Mouse (Mus musculus) forebrain, embryonic 11.5 days (tissue): Measurements from ENCODE around the gene Gga1. TPM values are rescaled to one million over a fixed set of nuclear protein-coding genes. Genes with fewer than 3 reads are reported as not detected.
A peak's percentile ranks its signal among the peaks of the same experiment; 100 is the strongest.

Experiments used
- ATAC-seq: fragments of 200-750 bp; cut with Nextera tagmentation; replicated peaks from 2 replicates; pipeline ENCODE4 v1.8.0; 2017; ENCODE audit warnings: moderate TSS enrichment; ENCODE audit not compliant: low FRiP score
- DNase-seq: peaks from one replicate; pipeline ENCODE4 v3.0.0-alpha.2; 2017; ENCODE audit warnings: low spot score
- H3K27ac ChIP-seq: fragments of 300-500 bp; sonication (generic); 2 replicates; pipeline ENCODE4 v1.5.1; 2014; ENCODE audit warnings: low read depth, low read length
- H3K27me3 ChIP-seq: fragments of 300-500 bp; sonication (generic); 2 replicates; pipeline ENCODE4 v1.6.1; 2014; ENCODE audit warnings: mild to moderate bottlenecking, low read length, mixed read lengths; ENCODE audit not compliant: control insufficient read depth, insufficient read depth
- H3K36me3 ChIP-seq: fragments of 300-500 bp; sonication (generic); 2 replicates; pipeline ENCODE4 v1.6.1; 2014; ENCODE audit warnings: mild to moderate bottlenecking, low read length, moderate library complexity, mixed read lengths; ENCODE audit not compliant: control insufficient read depth, insufficient read depth
- H3K4me1 ChIP-seq: fragments of 300-500 bp; sonication (generic); replicated peaks from 2 replicates; pipeline ENCODE4 v1.6.1; 2014; ENCODE audit warnings: low read length, mixed read lengths; ENCODE audit not compliant: control insufficient read depth, insufficient read depth
- H3K4me2 ChIP-seq: fragments of 300-500 bp; sonication (generic); 2 replicates; pipeline ENCODE4 v1.6.1; 2014; ENCODE audit warnings: low read depth, mild to moderate bottlenecking, low read length, moderate library complexity, mixed read lengths; ENCODE audit not compliant: severe bottlenecking
- H3K4me3 ChIP-seq: fragments of 300-500 bp; sonication (generic); 2 replicates; pipeline ENCODE4 v1.5.1; 2014; ENCODE audit warnings: low read depth, low read length
- H3K9ac ChIP-seq: fragments of 300-500 bp; sonication (generic); 2 replicates; pipeline ENCODE4 v1.6.1; 2014; ENCODE audit warnings: low read length
- H3K9me3 ChIP-seq: fragments of 300-500 bp; sonication (generic); 2 replicates; pipeline ENCODE4 v1.6.1; 2016; ENCODE audit warnings: low read length, mixed read lengths; ENCODE audit not compliant: control insufficient read depth
- WGBS: fragments of 180-500 bp; shearing (Covaris S2); extraction: QIAGEN DNeasy Blood & Tissue Kit; methylation state at CpG from one replicate; pipeline ENCODE4 v1.1.7; 2014; 5-methylcytosine and 5-hydroxymethylcytosine counted together
- polyA plus RNA-seq: library from polyadenylated mRNA; unstranded; fragments of >200 nt; fragmentation: Nextera tagmentation; extraction: Ambion mirVana; gene quantifications from 2 replicates; pipeline ENCODE4 v1.2.1, GENCODE M21; 2014

Gene Gga1
- polyA plus RNA-seq, 1 experiment from 2014 or later = 47.8 TPM

GRCm38 (mm10) chr15:78927021-78927787, 50.2 kb downstream of the Gga1 start:
- Histone ChIP-seq H3K36me3 (no peaks in the 10 kb centered on the region), H3K27me3 (peaks cover 4% of the 10 kb centered on the region; the same call in 1 of the 2 replicates), H3K4me3 (peak overlapping the region; percentile 28), H3K4me1 (peaks cover 22% of the 10 kb centered on the region), H3K9me3 (no peaks in the 10 kb centered on the region), H3K4me2 (peak overlapping the region; percentile 59), H3K27ac (no peak overlapping the region), H3K9ac (no peak overlapping the region; the same call in 1 of the 2 replicates)
- WGBS = 16% methylated on average over 15 of the region's 15 CpGs
- ATAC-seq (0 out of 2 replicates have a peak, but pooled peaks have one; percentile 25), DNase-seq (no peak)

- Histone ChIP-seq H3K4me2 (peak overlapping the region; percentile 59), H3K27ac (no peak overlapping the region), H3K9ac (peak overlapping the region; percentile 45), H3K9me3 (no peaks in the 10 kb centered on the region), H3K4me1 (peaks cover 22% of the 10 kb centered on the region), H3K4me3 (peak overlapping the region; percentile 28), H3K36me3 (no peaks in the 10 kb centered on the region), H3K27me3 (peaks cover 4% of the 10 kb centered on the region; the same call in 1 of the 2 replicates)
- WGBS = under 1% methylated on average over 33 of the region's 35 CpGs
- DNase-seq (peak; percentile 89), ATAC-seq (peak; percentile 58)
These were observed 50.9 kb downstream of the Gga1 start for GRCm38 (mm10) chr15:78927788-78928457.

GRCm38 (mm10) chr15:78928539-78928938, 51.5 kb downstream of the Gga1 start:
- Histone ChIP-seq H3K27ac (0 out of 2 replicates have a peak overlapping the region, but pooled peaks have one; percentile 31), H3K36me3 (no peaks in the 10 kb centered on the region), H3K27me3 (peaks cover 4% of the 10 kb centered on the region; the same call in 1 of the 2 replicates), H3K4me3 (peak overlapping the region; percentile 28; the same call in 1 of the 2 replicates), H3K9ac (no peak overlapping the region), H3K4me2 (peak overlapping the region; percentile 59), H3K4me1 (peaks cover 22% of the 10 kb centered on the region), H3K9me3 (no peaks in the 10 kb centered on the region)
- ATAC-seq (0 out of 2 replicates have a peak, but pooled peaks have one; percentile 3), DNase-seq (no peak)
- WGBS = 51% methylated on average over 8 of the region's 8 CpGs

GRCm38 (mm10) chr15:78930192-78930706, 53.3 kb downstream of the Gga1 start:
- Histone ChIP-seq H3K9me3 (no peaks in the 10 kb centered on the region), H3K4me2 (no peak overlapping the region), H3K27ac (no peak overlapping the region), H3K9ac (no peak overlapping the region), H3K27me3 (peaks cover 4% of the 10 kb centered on the region; the same call in 1 of the 2 replicates), H3K4me3 (no peak overlapping the region), H3K4me1 (peaks cover 22% of the 10 kb centered on the region), H3K36me3 (no peaks in the 10 kb centered on the region)
- DNase-seq (peak; percentile 41), ATAC-seq (no peak)
- WGBS = 94% methylated on average over 6 of the region's 6 CpGs

- Histone ChIP-seq H3K4me3 (no peak overlapping the region), H3K9me3 (no peaks in the 10 kb centered on the region), H3K27ac (no peak overlapping the region), H3K9ac (no peak overlapping the region), H3K4me2 (no peak overlapping the region), H3K27me3 (peaks cover 4% of the 10 kb centered on the region; the same call in 1 of the 2 replicates), H3K36me3 (no peaks in the 10 kb centered on the region), H3K4me1 (peaks cover 25% of the 10 kb centered on the region)
- ATAC-seq (no peak), DNase-seq (peak; percentile 45)
- WGBS = 91% methylated on average over 7 of the region's 7 CpGs
These were observed 53.9 kb downstream of the Gga1 start for GRCm38 (mm10) chr15:78930801-78931426.

- Histone ChIP-seq H3K9me3 (no peaks in the 10 kb centered on the region), H3K9ac (no peak overlapping the region), H3K4me2 (no peak overlapping the region), H3K27me3 (peaks cover 4% of the 10 kb centered on the region; the same call in 1 of the 2 replicates), H3K4me3 (no peak overlapping the region), H3K27ac (no peak overlapping the region), H3K36me3 (no peaks in the 10 kb centered on the region), H3K4me1 (peaks cover 21% of the 10 kb centered on the region)
- ATAC-seq (no peak), DNase-seq (peak; percentile 43)
- 38% methylated on average over 3 of the region's 3 CpGs for WGBS
These were observed 54.6 kb downstream of the Gga1 start for GRCm38 (mm10) chr15:78931577-78931976.

- H3K36me3 ChIP-seq = peaks cover 3% of the 10 kb centered on the region; the same call in 1 of the 2 replicates
- H3K9me3 ChIP-seq = no peaks in the 10 kb centered on the region
- peak within 1 kb of the TSS; percentile 74 for H3K9ac ChIP-seq
- H3K4me3 ChIP-seq = peak within 1 kb of the TSS; percentile 77
- peak; percentile 88 for DNase-seq
- peak; percentile 87 for ATAC-seq
- peaks cover 4% of the 10 kb centered on the region for H3K4me1 ChIP-seq
- under 1% methylated on average over 40 of the region's 42 CpGs for WGBS
- peak within 1 kb of the TSS; percentile 48; the same call in 1 of the 2 replicates for H3K27ac ChIP-seq
- H3K27me3 ChIP-seq = no peaks in the 10 kb centered on the region
- peak within 1 kb of the TSS; percentile 76 for H3K4me2 ChIP-seq
These were observed 57.9 kb downstream of the Gga1 start, which contains the start of gene Nol12 for GRCm38 (mm10) chr15:78934784-78935320. Gene Nol12, plus strand, starts transcription at chr15:78934933.

- 95% methylated on average over 12 of the region's 12 CpGs for WGBS
- Histone ChIP-seq H3K27ac (no peak overlapping the region), H3K4me3 (no peak overlapping the region)
These were observed 59.4 kb downstream of the Gga1 start for GRCm38 (mm10) chr15:78936403-78936802.

More at GRCm38 (mm10) chr15:78936403-78936802, 59.4 kb downstream of the Gga1 start:
- Histone ChIP-seq H3K36me3 (peaks cover 10% of the 10 kb centered on the region; the same call in 1 of the 2 replicates), H3K4me2 (peak overlapping the region; percentile 76; the same call in 1 of the 2 replicates), H3K4me1 (peaks cover 4% of the 10 kb centered on the region), H3K9me3 (no peaks in the 10 kb centered on the region), H3K9ac (no peak overlapping the region), H3K27me3 (no peaks in the 10 kb centered on the region)
- DNase-seq (peak; percentile 45), ATAC-seq (no peak)
